Mouse (Mus musculus) stomach, embryonic 14.5 days (tissue): ENCODE measurements around the gene Nsf. TPM values are rescaled to one million over a fixed set of nuclear protein-coding genes. Genes with fewer than 3 reads are reported as not detected.

Experiments used
- ATAC-seq: fragments of 200-750 bp; cut with Nextera tagmentation; 2 replicates; pipeline ENCODE4 v1.8.0; 2017; ENCODE audit warnings: low read depth, moderate TSS enrichment; ENCODE audit not compliant: insufficient number of reproducible peaks, insufficient read depth, low FRiP score
- H3K27ac ChIP-seq: fragments of 300-500 bp; sonication (generic); 2 replicates; pipeline ENCODE4 v1.5.1; 2014; ENCODE audit warnings: mild to moderate bottlenecking, low read length, moderate library complexity, mixed read lengths
- H3K27me3 ChIP-seq: fragments of 300-500 bp; sonication (generic); 2 replicates; pipeline ENCODE4 v1.6.1; 2014; ENCODE audit warnings: low read length, control low read depth, mixed read lengths; ENCODE audit not compliant: control insufficient read depth, insufficient read depth
- H3K36me3 ChIP-seq: fragments of 300-500 bp; sonication (generic); 2 replicates; pipeline ENCODE4 v1.6.1; 2014; ENCODE audit warnings: mild to moderate bottlenecking, control low read depth, low read length, moderate library complexity, mixed read lengths; ENCODE audit not compliant: control insufficient read depth, insufficient read depth
- H3K4me1 ChIP-seq: fragments of 300-500 bp; sonication (generic); 2 replicates; pipeline ENCODE4 v1.6.1; 2014; ENCODE audit warnings: low read length, control low read depth, mixed read lengths; ENCODE audit not compliant: control insufficient read depth, insufficient read depth
- H3K4me2 ChIP-seq: fragments of 300-500 bp; sonication (generic); replicated peaks from 2 replicates; pipeline ENCODE4 v1.6.1; 2014; ENCODE audit warnings: low read depth, low read length, control low read depth
- H3K4me3 ChIP-seq: fragments of 300-500 bp; sonication (generic); 2 replicates; pipeline ENCODE4 v1.5.1; 2014; ENCODE audit warnings: low read depth, low read length, control low read depth
- H3K9ac ChIP-seq: fragments of 300-500 bp; sonication (generic); replicated peaks from 2 replicates; pipeline ENCODE4 v1.6.1; 2014; ENCODE audit warnings: low read depth, mild to moderate bottlenecking, control low read depth, low read length, moderate library complexity, mixed read lengths
- H3K9me3 ChIP-seq: fragments of 300-500 bp; sonication (generic); 2 replicates; pipeline ENCODE4 v1.6.1; 2016; ENCODE audit warnings: low read depth, low read length, control low read depth; ENCODE audit not compliant: control insufficient read depth
- WGBS: fragments of 180-500 bp; shearing (Covaris S2); extraction: QIAGEN DNeasy Blood & Tissue Kit; methylation state at CpG from one replicate; pipeline ENCODE4 v1.1.7; 2014; 5-methylcytosine and 5-hydroxymethylcytosine counted together
- polyA plus RNA-seq: library from polyadenylated mRNA; unstranded; fragments of >200 nt; fragmentation: Nextera tagmentation; extraction: Ambion mirVana; gene quantifications from 2 replicates; pipeline ENCODE4 v1.2.1, GENCODE M21; 2014

Nsf gene
- polyA plus RNA-seq, 1 experiment from 2014 or later: 46.9 TPM

- H3K27ac ChIP-seq: no peak overlapping the region
- no peaks in the 10 kb centered on the region for H3K27me3 ChIP-seq
- no peaks in the 10 kb centered on the region for H3K36me3 ChIP-seq
- H3K4me3 ChIP-seq: no peak overlapping the region
- no peaks in the 10 kb centered on the region for H3K9me3 ChIP-seq
- no peaks in the 10 kb centered on the region for H3K4me1 ChIP-seq
- 68% methylated on average over 20 of the region's 20 CpGs for WGBS
- no peak for ATAC-seq
- no peak overlapping the region for H3K4me2 ChIP-seq
- no peak overlapping the region for H3K9ac ChIP-seq
These were observed 52.9 kb downstream of the Nsf start for GRCm38 (mm10) chr11:103900803-103901580.

- Histone ChIP-seq H3K4me2 (no peak overlapping the region), H3K4me3 (no peak overlapping the region), H3K27me3 (no peaks in the 10 kb centered on the region), H3K9ac (no peak overlapping the region), H3K36me3 (no peaks in the 10 kb centered on the region), H3K4me1 (no peaks in the 10 kb centered on the region), H3K27ac (no peak overlapping the region), H3K9me3 (no peaks in the 10 kb centered on the region)
- no peak for ATAC-seq
- WGBS: 94% methylated on average over 11 of the region's 11 CpGs
These were observed 56.7 kb downstream of the Nsf start for GRCm38 (mm10) chr11:103896966-103897750.

- no peak for ATAC-seq
- Histone ChIP-seq H3K36me3 (no peaks in the 10 kb centered on the region), H3K4me3 (no peak overlapping the region), H3K4me2 (no peak overlapping the region), H3K27me3 (no peaks in the 10 kb centered on the region), H3K4me1 (no peaks in the 10 kb centered on the region), H3K9me3 (no peaks in the 10 kb centered on the region), H3K27ac (no peak overlapping the region), H3K9ac (no peak overlapping the region)
- WGBS: 89% methylated on average over 4 of the region's 4 CpGs
These were observed 57.8 kb downstream of the Nsf start for GRCm38 (mm10) chr11:103896056-103896455.

- Histone ChIP-seq H3K4me1 (no peaks in the 10 kb centered on the region), H3K9me3 (no peaks in the 10 kb centered on the region)
- WGBS: 75% methylated on average over 10 of the region's 10 CpGs
These were observed 61.0 kb downstream of the Nsf start for GRCm38 (mm10) chr11:103892831-103893230.

GRCm38 (mm10) chr11:103891781-103892180 lies 62.1 kb downstream of the Nsf start:
- 84% methylated on average over 10 of the region's 10 CpGs for WGBS
- Histone ChIP-seq H3K4me3 (no peak overlapping the region), H3K4me1 (no peaks in the 10 kb centered on the region), H3K27ac (no peak overlapping the region), H3K36me3 (no peaks in the 10 kb centered on the region), H3K27me3 (no peaks in the 10 kb centered on the region), H3K9me3 (no peaks in the 10 kb centered on the region), H3K4me2 (no peak overlapping the region), H3K9ac (no peak overlapping the region)
- ATAC-seq: no peak

More at GRCm38 (mm10) chr11:103892831-103893230, 61.0 kb downstream of the Nsf start:
- Histone ChIP-seq H3K27me3 (no peaks in the 10 kb centered on the region), H3K9ac (no peak overlapping the region), H3K4me2 (no peak overlapping the region), H3K4me3 (no peak overlapping the region), H3K27ac (no peak overlapping the region), H3K36me3 (no peaks in the 10 kb centered on the region)
- ATAC-seq: no peak

- no peak overlapping the region for H3K4me3 ChIP-seq
- no peaks in the 10 kb centered on the region for H3K36me3 ChIP-seq
- WGBS: 89% methylated on average over 23 of the region's 23 CpGs
These were observed 63.3 kb downstream of the Nsf start for GRCm38 (mm10) chr11:103890337-103891186.

GRCm38 (mm10) chr11:103887724-103888410 lies 66.0 kb downstream of the Nsf start:
- H3K27ac ChIP-seq: no peak overlapping the region
- peaks cover 4% of the 10 kb centered on the region; the same call in 1 of the 2 replicates for H3K4me1 ChIP-seq
- no peaks in the 10 kb centered on the region for H3K27me3 ChIP-seq
- no peaks in the 10 kb centered on the region for H3K9me3 ChIP-seq
- H3K9ac ChIP-seq: no peak overlapping the region
- H3K4me3 ChIP-seq: no peak overlapping the region
- H3K36me3 ChIP-seq: peaks cover 2% of the 10 kb centered on the region; the same call in 1 of the 2 replicates
- no peak overlapping the region for H3K4me2 ChIP-seq
- ATAC-seq: no peak
- WGBS: 92% methylated on average over 11 of the region's 11 CpGs

More at GRCm38 (mm10) chr11:103890337-103891186, 63.3 kb downstream of the Nsf start:
- Histone ChIP-seq H3K9ac (no peak overlapping the region), H3K4me2 (no peak overlapping the region), H3K27me3 (no peaks in the 10 kb centered on the region), H3K27ac (no peak overlapping the region), H3K4me1 (no peaks in the 10 kb centered on the region), H3K9me3 (no peaks in the 10 kb centered on the region)
- no peak for ATAC-seq
